Mouse (Mus musculus) CH12.LX (cell line): Measurements from ENCODE around the gene Smarcad1. TPM values are rescaled to one million over a fixed set of nuclear protein-coding genes. Genes with fewer than 3 reads are reported as not detected.

Experiments
- DNase-seq: peaks from one replicate; pipeline ENCODE4 v3.0.0-alpha.2; 2013; ENCODE audit errors: extremely low read depth
- H3K27ac ChIP-seq: 2 replicates; pipeline ENCODE4 v1.5.1; 2012; ENCODE audit warnings: low read depth, mild to moderate bottlenecking, control low read depth, moderate library complexity; ENCODE audit not compliant: insufficient read depth
- H3K27me3 ChIP-seq: replicated peaks from 2 replicates; pipeline ENCODE3; 2012; ENCODE audit warnings: inconsistent platforms
- H3K36me3 ChIP-seq, 2 experiments: replicated peaks in 1 of 2; 2 replicates each; pipeline versions ENCODE3 to v1.6.1; 2012; ENCODE audit warnings: inconsistent platforms in 1 of 2, low read length in 1 of 2, mild to moderate bottlenecking in 1 of 2, mixed read lengths in 1 of 2, moderate library complexity in 1 of 2; ENCODE audit not compliant: control insufficient read depth in 1 of 2, insufficient read depth in 1 of 2
- H3K4me1 ChIP-seq, 2 experiments: 2 replicates each; pipeline ENCODE4 v1.6.1; 2012; ENCODE audit warnings: inconsistent platforms in 1 of 2, moderate library complexity in 1 of 2; ENCODE audit not compliant: insufficient read depth in 2 of 2, control insufficient read depth in 1 of 2
- H3K4me2 ChIP-seq: 2 replicates; pipeline ENCODE4 v1.6.1; 2012; ENCODE audit warnings: low read depth, mild to moderate bottlenecking, control low read depth; ENCODE audit not compliant: poor library complexity, insufficient read depth, severe bottlenecking
- H3K4me3 ChIP-seq, 3 experiments: fragments of 150-350 bp in 1 of 3; sonication (generic) in 1 of 3; replicated peaks in 1 of 3; 2 replicates each; pipeline versions ENCODE3 to v1.5.1; 2011 to 2012; ENCODE audit warnings: low read depth in 2 of 3, low read length in 2 of 3, mild to moderate bottlenecking in 2 of 3, moderate library complexity in 2 of 3, control low read depth in 1 of 3, improper control_type of control experiment in 1 of 3, inconsistent platforms in 1 of 3, mixed read lengths in 1 of 3; ENCODE audit not compliant: poor library complexity in 1 of 3
- H3K79me2 ChIP-seq: replicated peaks from 2 replicates; pipeline ENCODE4 v1.6.1; 2012; ENCODE audit warnings: mild to moderate bottlenecking, moderate library complexity; ENCODE audit not compliant: control insufficient read depth, poor library complexity, insufficient read depth, severe bottlenecking; ENCODE audit errors: extremely low read depth
- H3K9ac ChIP-seq: 2 replicates; pipeline ENCODE4 v1.6.1; 2012; ENCODE audit warnings: low read depth, mild to moderate bottlenecking, control low read depth, moderate library complexity; ENCODE audit not compliant: insufficient read depth
- H3K9me3 ChIP-seq: replicated peaks from 2 replicates; pipeline ENCODE3; 2012; ENCODE audit warnings: low read length, inconsistent platforms, mixed read lengths
- BHLHE40 ChIP-seq: IDR thresholded peaks from 2 replicates; pipeline ENCODE4 v1.6.1; 2011; ENCODE audit warnings: mild to moderate bottlenecking, low read depth, low read length, improper control_type of control experiment
- CHD1 ChIP-seq: IDR thresholded peaks from 2 replicates; pipeline ENCODE4 v1.6.1; 2012; ENCODE audit warnings: low read depth, low read length, improper control_type of control experiment, inconsistent platforms
- CHD2 ChIP-seq: IDR thresholded peaks from 2 replicates; pipeline ENCODE4 v1.6.1; 2011; ENCODE audit warnings: low read length, improper control_type of control experiment
- CTCF ChIP-seq, 2 experiments: IDR thresholded peaks in 1 of 2; conservative IDR thresholded peaks in 1 of 2; 2 replicates each; pipeline ENCODE4 v1.5.1; 2011 to 2012; ENCODE audit warnings: low read depth in 2 of 2, low read length in 2 of 2, improper control_type of control experiment in 1 of 2, inconsistent platforms in 1 of 2, mild to moderate bottlenecking in 1 of 2, moderate library complexity in 1 of 2
- E2F4 ChIP-seq: IDR thresholded peaks from 2 replicates; pipeline ENCODE4 v1.6.1; 2011; ENCODE audit warnings: low read depth, low read length, improper control_type of control experiment; ENCODE audit not compliant: insufficient replicate concordance
- ELF1 ChIP-seq: IDR thresholded peaks from 2 replicates; pipeline ENCODE4 v1.6.1; 2014; ENCODE audit warnings: low read depth, mild to moderate bottlenecking, inconsistent platforms, low read length, improper control_type of control experiment
- EP300 ChIP-seq: IDR thresholded peaks from 2 replicates; pipeline ENCODE4 v1.6.1; 2011; ENCODE audit warnings: low read length, improper control_type of control experiment
- ETS1 ChIP-seq: conservative IDR thresholded peaks from 2 replicates; pipeline ENCODE4 v1.6.1; 2012; ENCODE audit warnings: low read depth, mild to moderate bottlenecking, inconsistent platforms, low read length, improper control_type of control experiment, moderate library complexity
- GABPA ChIP-seq: IDR thresholded peaks from 2 replicates; pipeline ENCODE4 v1.6.1; 2012; ENCODE audit warnings: low read depth, low read length, improper control_type of control experiment, inconsistent platforms; ENCODE audit not compliant: insufficient replicate concordance
- HCFC1 ChIP-seq: IDR thresholded peaks from 2 replicates; pipeline ENCODE4 v1.6.1; 2012; ENCODE audit warnings: low read depth, mild to moderate bottlenecking, inconsistent platforms, low read length, improper control_type of control experiment
- IRF4 ChIP-seq: IDR thresholded peaks from 2 replicates; pipeline ENCODE4 v1.6.1; 2014; ENCODE audit warnings: low read depth, mild to moderate bottlenecking, inconsistent platforms, low read length, improper control_type of control experiment
- JUN ChIP-seq: IDR thresholded peaks from 2 replicates; pipeline ENCODE4 v1.6.1; 2011; ENCODE audit warnings: low read depth, mild to moderate bottlenecking, low read length, improper control_type of control experiment, moderate library complexity; ENCODE audit not compliant: insufficient read depth
- JUND ChIP-seq: conservative IDR thresholded peaks from 2 replicates; pipeline ENCODE4 v1.6.1; 2011; ENCODE audit warnings: low read depth, low read length, improper control_type of control experiment
- KAT2A ChIP-seq: IDR thresholded peaks from 2 replicates; pipeline ENCODE4 v1.6.1; 2012; ENCODE audit warnings: low read length, improper control_type of control experiment, inconsistent platforms; ENCODE audit not compliant: insufficient replicate concordance
- MAFK ChIP-seq: IDR thresholded peaks from 2 replicates; pipeline ENCODE4 v1.6.1; 2011; ENCODE audit warnings: low read length, improper control_type of control experiment; ENCODE audit not compliant: insufficient replicate concordance
- MAX ChIP-seq: IDR thresholded peaks from 2 replicates; pipeline ENCODE4 v1.6.1; 2011; ENCODE audit warnings: low read length, improper control_type of control experiment
- MAZ ChIP-seq: IDR thresholded peaks from 2 replicates; pipeline ENCODE4 v1.6.1; 2012; ENCODE audit warnings: low read depth, mild to moderate bottlenecking, inconsistent platforms, low read length, improper control_type of control experiment, moderate library complexity
- MEF2A ChIP-seq: IDR thresholded peaks from 2 replicates; pipeline ENCODE4 v1.6.1; 2014; ENCODE audit warnings: low read depth, mild to moderate bottlenecking, inconsistent platforms, low read length, improper control_type of control experiment, borderline replicate concordance
- MXI1 ChIP-seq: IDR thresholded peaks from 2 replicates; pipeline ENCODE4 v1.6.1; 2011; ENCODE audit warnings: mild to moderate bottlenecking, low read depth, low read length, improper control_type of control experiment
- MYC ChIP-seq: IDR thresholded peaks from 2 replicates; pipeline ENCODE4 v1.6.1; 2011; ENCODE audit warnings: low read depth, mild to moderate bottlenecking, improper control_type of control experiment, low read length
- NELFE ChIP-seq: IDR thresholded peaks from 2 replicates; pipeline ENCODE4 v1.6.1; 2011; ENCODE audit warnings: low read depth, low read length, improper control_type of control experiment
- NRF1 ChIP-seq: IDR thresholded peaks from 2 replicates; pipeline ENCODE4 v1.6.1; 2014; ENCODE audit warnings: low read depth, mild to moderate bottlenecking, inconsistent platforms, low read length, improper control_type of control experiment, moderate library complexity
- PAX5 ChIP-seq: IDR thresholded peaks from 2 replicates; pipeline ENCODE4 v1.6.1; 2012; ENCODE audit warnings: low read length, inconsistent platforms, mixed read lengths
- POLR2A ChIP-seq: IDR thresholded peaks from 2 replicates; pipeline ENCODE4 v1.6.1; 2011; ENCODE audit warnings: low read depth, mild to moderate bottlenecking, improper control_type of control experiment, low read length
- POLR2AphosphoS2 ChIP-seq: IDR thresholded peaks from 2 replicates; pipeline ENCODE4 v1.6.1; 2011; ENCODE audit warnings: low read depth, low read length, improper control_type of control experiment
- RAD21 ChIP-seq: IDR thresholded peaks from 2 replicates; pipeline ENCODE4 v1.6.1; 2011; ENCODE audit warnings: low read depth, mild to moderate bottlenecking, low read length, improper control_type of control experiment, moderate library complexity
- RCOR1 ChIP-seq: conservative IDR thresholded peaks from 2 replicates; pipeline ENCODE4 v1.6.1; 2012; ENCODE audit warnings: low read depth, mild to moderate bottlenecking, inconsistent platforms, low read length, improper control_type of control experiment
- SIN3A ChIP-seq: IDR thresholded peaks from 2 replicates; pipeline ENCODE4 v1.6.1; 2012; ENCODE audit warnings: low read length, improper control_type of control experiment, inconsistent platforms
- SMC3 ChIP-seq: IDR thresholded peaks from 2 replicates; pipeline ENCODE4 v1.6.1; 2011; ENCODE audit warnings: low read depth, low read length, improper control_type of control experiment
- TBP ChIP-seq: conservative IDR thresholded peaks from 2 replicates; pipeline ENCODE4 v1.6.1; 2011; ENCODE audit warnings: low read depth, low read length, improper control_type of control experiment
- TCF12 ChIP-seq: IDR thresholded peaks from 2 replicates; pipeline ENCODE4 v1.6.1; 2014; ENCODE audit warnings: low read depth, mild to moderate bottlenecking, inconsistent platforms, low read length, improper control_type of control experiment
- UBTF ChIP-seq: IDR thresholded peaks from 2 replicates; pipeline ENCODE4 v1.6.1; 2012; ENCODE audit warnings: low read depth, mild to moderate bottlenecking, inconsistent platforms, low read length, improper control_type of control experiment, moderate library complexity
- USF1 ChIP-seq: IDR thresholded peaks from 2 replicates; pipeline ENCODE4 v1.6.1; 2014; ENCODE audit warnings: low read depth, mild to moderate bottlenecking, inconsistent platforms, low read length, improper control_type of control experiment
- USF2 ChIP-seq: conservative IDR thresholded peaks from 2 replicates; pipeline ENCODE4 v1.6.1; 2011; ENCODE audit warnings: low read depth, low read length, improper control_type of control experiment
- ZC3H11A ChIP-seq: IDR thresholded peaks from 2 replicates; pipeline ENCODE4 v1.6.1; 2012; ENCODE audit warnings: low read depth, mild to moderate bottlenecking, inconsistent platforms, low read length, improper control_type of control experiment
- ZKSCAN1 ChIP-seq: IDR thresholded peaks from 2 replicates; pipeline ENCODE4 v1.6.1; 2012; ENCODE audit warnings: low read depth, inconsistent platforms, low read length, improper control_type of control experiment, borderline replicate concordance
- ZMIZ1 ChIP-seq: IDR thresholded peaks from 2 replicates; pipeline ENCODE4 v1.6.1; 2012; ENCODE audit warnings: low read depth, mild to moderate bottlenecking, inconsistent platforms, low read length, improper control_type of control experiment
- ZNF384 ChIP-seq: IDR thresholded peaks from 2 replicates; pipeline ENCODE4 v1.6.1; 2012; ENCODE audit warnings: low read depth, low read length, improper control_type of control experiment, inconsistent platforms
- dilution Hi-C: fragments of 300-500 bp; cut with MboI; formaldehyde crosslinking; loops from 2 replicates; pipeline ENCODE4 v1.14.3; 2020; ENCODE audit warnings: low sequenced_read_pairs; ENCODE audit not compliant: extremely low pct_unique_long_range_greater_than_20kb, extremely low pct_ligation_motif_present
- in situ Hi-C: fragments of 300-500 bp; cut with MboI; formaldehyde crosslinking; loops from 3 replicates; pipeline ENCODE4 v1.14.3; 2019; ENCODE audit warnings: low sequenced_read_pairs, low pct_ligation_motif_present, low pct_unique_long_range_greater_than_20kb, mixed read lengths
- polyA plus RNA-seq: library from polyadenylated mRNA; unstranded; fragments of >175 nt; gene quantifications from 2 replicates; pipeline ENCODE4 v1.2.1, GENCODE M21; 2012; ENCODE audit warnings: low read depth; ENCODE audit not compliant: insufficient read length
- total RNA-seq, 2 experiments: library from RNA; depleted of rRNA; stranded (reverse); fragments of 300-350 nt in 1 of 2; fragments of >200 nt in 1 of 2; gene quantifications; 2 replicates each; pipeline ENCODE4 v1.2.3; 2012 to 2014

Gene Smarcad1
- total RNA-seq (2012; rRNA removed) (30.2 and 37.2 TPM in 2 replicates), total RNA-seq (2014; rRNA removed) (51.3 and 57.4 TPM in 2 replicates), polyA plus RNA-seq (39.8 and 43.9 TPM in 2 replicates)

- peak; percentile 94 for DNase-seq
- Histone ChIP-seq H3K27me3 (no peaks in the 10 kb centered on the region), H3K9ac (peak within 1 kb of the TSS; percentile 87), H3K36me3 (peaks cover 15 to 31% of the 10 kb centered on the region in 2 experiments), H3K79me2 (peaks cover 9% of the 10 kb centered on the region), H3K4me2 (peak within 1 kb of the TSS; percentile 79), H3K27ac (peak within 1 kb of the TSS; percentile 54), H3K4me3 (peak within 1 kb of the TSS; percentile 38 to 87 (median 83)), H3K4me1 (peaks cover 3 to 14% of the 10 kb centered on the region in 2 experiments; a peak in 3 of 4 replicates), H3K9me3 (peaks cover 3% of the 10 kb centered on the region)
- in situ Hi-C loops, result no loop called here
- dilution Hi-C loops, result no loop called here
- TF ChIP-seq POLR2A, result peak; percentile 59; the same call in 1 of the 2 replicates
- no peak for TF ChIP-seq CTCF (conservative IDR thresholded peaks at IDR 0.05 in 1 of 2, IDR thresholded peaks at IDR 0.05 in 1 of 2; ENCODE audit: low read depth in 2 of 2, low read length in 2 of 2)
- TF ChIP-seq MAZ, result no peak
- peak; percentile 66; the same call in 1 of the 2 replicates for TF ChIP-seq KAT2A
- TF ChIP-seq POLR2AphosphoS2, result no peak
- no peak for TF ChIP-seq SMC3
- no peak for TF ChIP-seq ETS1
- no peak for TF ChIP-seq RCOR1
- TF ChIP-seq NRF1, result peak; percentile 32; the same call in 1 of the 2 replicates
- TF ChIP-seq CHD1, result 0 out of 2 replicates have a peak, but pooled peaks have one; percentile 23
- no peak for TF ChIP-seq MAFK
- peak; percentile 87 for TF ChIP-seq SIN3A
- no peak for TF ChIP-seq EP300
- no peak for TF ChIP-seq PAX5
- peak; percentile 88 for TF ChIP-seq ELF1
- TF ChIP-seq MAX, result peak; percentile 59
- TF ChIP-seq IRF4, result peak; percentile 43; the same call in 1 of the 2 replicates
- TF ChIP-seq USF2, result no peak
- no peak for TF ChIP-seq BHLHE40
- no peak for TF ChIP-seq UBTF
- peak; percentile 84 for TF ChIP-seq CHD2
- TF ChIP-seq ZKSCAN1, result no peak
- TF ChIP-seq JUND, result no peak
- no peak for TF ChIP-seq USF1
- 0 out of 2 replicates have a peak, but pooled peaks have one; percentile 2 for TF ChIP-seq TBP
- TF ChIP-seq TCF12, result peak; percentile 71; the same call in 1 of the 2 replicates
- no peak; the same call in 1 of the 2 replicates for TF ChIP-seq MEF2A
- TF ChIP-seq RAD21, result no peak
- peak; percentile 77; the same call in 1 of the 2 replicates for TF ChIP-seq MYC
- peak; percentile 53; the same call in 1 of the 2 replicates for TF ChIP-seq ZMIZ1
- TF ChIP-seq E2F4, result no peak
- TF ChIP-seq NELFE, result peak; percentile 64
- peak; percentile 82 for TF ChIP-seq HCFC1
- no peak for TF ChIP-seq ZC3H11A
- TF ChIP-seq JUN, result no peak
- no peak for TF ChIP-seq GABPA
- peak; percentile 95 for TF ChIP-seq MXI1
- TF ChIP-seq ZNF384, result no peak
These were observed at the start of gene Smarcad1 for GRCm38 (mm10) chr6:65042491-65043171. Smarcad1 (plus strand) TSS chr6:65042583.
